Mouse (Mus musculus): ENCODE measurements at regions not wholly inside any gene's neighbourhood (a gene's known extent, or its start where the extent isn't known, plus 50 kb on each side); places are given as distances from the start of the nearest gene placed in this dataset.

DNA sequence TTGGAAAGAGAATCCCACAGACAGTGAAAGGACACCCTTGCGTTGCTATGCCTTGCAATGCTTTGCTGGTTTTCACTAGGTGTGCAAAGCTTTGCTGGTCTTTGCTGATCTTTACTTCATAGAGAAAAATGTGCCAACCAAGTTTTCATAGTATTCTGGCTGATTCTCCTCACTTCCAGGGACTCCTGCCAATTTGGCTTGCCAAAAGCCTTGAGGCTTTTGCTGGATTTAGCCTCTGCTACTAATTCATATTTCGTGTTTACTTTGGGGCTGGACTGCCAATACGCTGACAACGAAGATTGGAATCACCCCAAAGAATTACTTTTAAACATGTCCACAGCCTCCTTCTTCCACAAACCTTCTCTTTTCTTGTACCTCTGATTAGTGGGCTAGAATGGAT lies 162.2 kb upstream of the Ednrb start:
- DNase-seq: no peak

DNA sequence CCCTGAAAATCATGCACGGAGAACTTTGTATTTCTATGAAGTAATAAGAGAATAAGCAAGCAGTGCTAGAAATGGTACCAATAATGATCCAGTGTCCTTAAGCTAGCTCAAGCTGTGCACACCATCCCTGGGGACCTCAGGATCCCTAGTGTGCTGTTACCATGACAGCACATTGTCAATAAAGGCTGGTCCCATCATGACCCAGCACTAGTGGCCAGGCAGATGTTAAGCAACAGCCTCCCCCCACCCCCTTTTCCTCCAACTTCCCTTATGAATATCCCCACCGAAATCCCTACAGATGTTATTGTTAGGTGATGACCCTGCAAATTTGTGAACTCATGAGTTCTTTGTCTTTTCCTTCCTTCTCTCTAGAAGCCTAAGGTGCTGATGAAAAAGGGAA lies 160.9 kb upstream of the Ednrb start:
- DNase-seq: no peak

DNA sequence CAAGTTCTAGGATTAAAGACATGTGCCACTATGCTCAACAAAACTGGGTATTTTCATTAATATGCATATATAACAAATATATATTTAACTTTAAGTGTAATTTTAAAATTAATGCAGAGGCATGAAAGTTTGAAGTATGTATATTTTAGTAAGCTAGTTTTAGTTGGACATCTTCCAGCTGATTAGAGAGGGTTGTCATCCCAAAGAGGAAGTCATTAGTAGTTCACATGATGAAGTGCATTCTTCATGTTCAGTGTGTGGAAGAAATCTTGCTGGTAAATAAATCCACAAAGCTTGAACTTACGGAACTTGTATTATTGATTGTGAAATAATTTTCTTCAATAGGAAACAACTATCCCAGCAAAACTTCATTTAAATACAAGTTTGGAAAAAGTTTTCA lies 158.2 kb upstream of the Ednrb start:
- no peak for DNase-seq

DNA sequence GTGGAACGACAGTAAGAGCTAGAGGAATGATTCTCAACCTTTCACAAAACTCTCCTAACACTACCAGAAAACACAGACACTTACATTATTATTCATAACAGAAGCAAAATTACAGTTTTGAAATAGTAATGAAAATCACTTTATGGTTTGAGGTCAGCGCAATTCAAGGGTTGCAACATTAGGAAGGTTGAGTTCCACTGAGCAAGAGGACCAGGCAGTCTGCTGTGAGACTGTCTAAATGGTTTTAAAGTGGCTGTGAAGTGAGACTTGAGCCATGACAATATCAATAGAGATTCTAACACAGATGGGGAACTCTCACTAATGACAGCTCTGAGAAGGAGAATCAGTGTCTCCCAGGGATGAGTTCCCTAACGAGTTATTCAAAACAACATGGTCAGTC lies 146.2 kb upstream of the Ednrb start:
- DNase-seq: no peak

DNA sequence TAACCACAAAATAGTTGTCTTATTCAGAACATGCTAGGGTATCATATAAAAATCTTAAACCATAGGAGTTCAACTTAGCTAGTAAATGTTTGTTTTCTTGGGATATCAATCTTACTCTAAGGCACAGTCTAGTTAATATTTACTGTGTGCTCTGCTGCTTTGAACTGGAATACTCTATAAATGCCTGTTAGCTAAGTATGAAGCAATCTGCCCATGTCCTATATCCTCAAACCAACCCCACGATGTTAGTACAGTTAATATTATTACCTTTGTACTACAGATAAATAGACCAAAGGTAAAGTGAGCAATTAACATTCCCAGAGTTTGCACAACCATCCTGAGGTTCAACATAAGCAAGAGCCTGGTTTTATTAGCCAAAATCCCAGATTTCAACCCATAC lies 145.7 kb upstream of the Ednrb start:
- no peak for DNase-seq

GRCm38 (mm10) chr14:103987266-103987665 lies 143.1 kb upstream of the Ednrb start:
- no peak for DNase-seq

- no peak for DNase-seq
Measured at GRCm38 (mm10) chr14:103984349-103984748, 140.1 kb upstream of the Ednrb start.

DNA sequence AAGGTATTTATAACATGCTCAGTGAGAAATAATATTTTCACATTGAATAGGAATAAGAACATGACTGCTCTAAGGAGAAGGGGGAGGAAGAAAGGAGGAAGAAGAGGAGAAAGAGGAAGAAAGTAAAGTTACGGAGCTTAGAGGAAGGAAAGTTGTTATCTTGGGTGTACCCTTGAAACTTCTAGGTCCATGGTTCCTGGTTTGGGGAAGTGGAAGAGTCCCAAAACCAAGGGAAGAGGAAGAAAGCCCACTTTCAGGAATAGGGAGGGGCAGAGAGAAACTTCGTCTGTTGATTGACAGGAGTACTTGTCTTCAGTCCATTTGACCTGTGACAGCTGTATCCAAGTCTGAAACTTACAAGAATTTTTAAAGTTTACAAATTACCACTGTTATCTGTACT lies 134.6 kb upstream of the Ednrb start:
- DNase-seq: no peak

GRCm38 (mm10) chr14:103977769-103978168 lies 133.6 kb upstream of the Ednrb start:
- no peak for DNase-seq

DNA sequence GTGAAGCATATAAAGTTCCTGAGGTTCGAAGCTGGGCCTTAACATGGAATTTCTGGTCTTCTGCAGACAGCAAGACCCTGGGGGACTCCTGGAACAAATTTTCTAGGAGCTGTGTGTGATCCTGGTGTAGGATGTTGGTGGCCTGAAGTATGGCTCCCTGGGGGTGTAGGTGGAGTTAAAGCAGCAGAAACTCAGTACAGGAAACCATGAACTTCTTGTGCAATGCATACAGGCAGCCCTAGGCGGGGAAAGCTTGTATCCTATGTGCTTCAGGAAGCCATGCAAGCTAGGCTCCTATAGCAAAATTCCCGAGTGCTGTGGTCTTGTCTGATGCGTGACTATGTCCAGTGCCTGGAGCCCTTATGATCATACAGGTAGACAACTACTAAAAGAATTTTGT lies 129.8 kb upstream of the Ednrb start:
- DNase-seq: no peak

- no peak for DNase-seq
Measured at GRCm38 (mm10) chr14:103973111-103973510, 128.9 kb upstream of the Ednrb start.

DNA sequence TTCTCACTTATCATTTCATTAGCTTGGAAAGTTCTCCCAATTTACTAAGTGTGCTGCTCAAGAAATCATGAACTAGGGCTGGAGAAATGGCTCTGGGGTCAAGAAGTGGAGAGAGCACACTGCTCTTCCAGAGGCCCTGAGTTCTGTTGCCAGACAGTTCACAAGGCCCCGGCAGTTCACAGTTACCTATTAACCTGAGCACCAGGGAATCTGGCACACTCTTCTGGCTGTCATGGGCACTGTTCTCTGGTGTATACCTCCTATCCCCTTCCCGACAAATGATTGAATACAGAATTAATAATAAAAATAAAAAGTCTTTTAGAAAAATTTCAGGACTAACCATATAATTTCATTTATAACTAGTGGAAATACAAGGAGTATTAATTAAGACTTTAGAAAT lies 125.1 kb upstream of the Ednrb start:
- no peak for DNase-seq

- no peak for DNase-seq
Measured at GRCm38 (mm10) chr14:103966293-103966692, 122.1 kb upstream of the Ednrb start.

DNA sequence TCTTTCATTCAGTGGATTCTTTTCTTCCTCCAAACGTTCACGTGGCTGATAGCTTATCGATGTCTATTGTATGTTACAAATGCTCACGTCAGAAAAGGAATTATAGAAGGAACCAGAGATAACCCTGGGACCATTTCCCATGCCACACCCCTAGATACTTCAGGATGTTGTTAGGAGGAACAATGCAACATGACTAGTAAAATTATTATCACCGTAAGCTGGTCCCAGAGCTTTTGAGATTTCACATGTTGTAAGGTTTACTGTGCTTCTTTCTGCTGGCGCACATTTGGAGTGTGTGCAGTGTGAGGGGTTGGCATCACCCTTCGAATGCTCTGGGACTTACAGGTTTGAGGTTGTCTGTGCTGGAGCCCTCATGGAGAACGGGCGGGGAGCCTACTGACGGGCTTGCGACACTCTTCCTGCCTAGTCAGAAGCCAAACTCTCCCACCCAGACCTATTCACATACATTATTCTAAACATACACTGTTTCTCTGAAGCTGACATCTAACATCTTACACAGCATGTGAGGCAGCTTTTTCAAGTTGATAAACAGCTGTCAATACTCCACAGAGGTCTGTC lies 118.2 kb upstream of the Ednrb start:
- no peak for DNase-seq

GRCm38 (mm10) chr14:103951899-103952298 lies 107.7 kb upstream of the Ednrb start:
- DNase-seq: no peak

- DNase-seq: no peak
Measured at GRCm38 (mm10) chr14:103949950-103950349, 105.7 kb upstream of the Ednrb start.

- DNase-seq: no peak
Measured at GRCm38 (mm10) chr14:103948026-103948777, 104.0 kb upstream of the Ednrb start.

DNA sequence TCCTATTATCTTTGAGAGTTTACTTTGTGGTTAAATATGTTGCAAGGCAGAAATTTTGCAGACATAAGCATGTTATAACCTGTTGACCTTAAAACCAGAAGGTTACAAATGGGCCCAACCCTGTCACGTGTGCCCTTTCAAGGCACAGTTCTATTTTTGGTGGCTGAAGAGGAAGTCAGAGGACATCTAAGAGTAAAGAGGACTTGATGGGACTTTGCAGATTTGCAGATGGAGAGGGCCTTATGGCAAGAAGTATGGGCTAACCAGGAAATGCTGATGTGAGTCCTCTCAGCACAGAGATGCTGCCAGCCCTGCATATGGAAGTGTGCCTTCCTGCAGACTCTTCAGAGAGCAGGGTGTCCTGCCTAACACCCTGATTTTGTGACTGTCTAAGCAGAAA lies 101.6 kb upstream of the Ednrb start:
- DNase-seq: no peak

DNA sequence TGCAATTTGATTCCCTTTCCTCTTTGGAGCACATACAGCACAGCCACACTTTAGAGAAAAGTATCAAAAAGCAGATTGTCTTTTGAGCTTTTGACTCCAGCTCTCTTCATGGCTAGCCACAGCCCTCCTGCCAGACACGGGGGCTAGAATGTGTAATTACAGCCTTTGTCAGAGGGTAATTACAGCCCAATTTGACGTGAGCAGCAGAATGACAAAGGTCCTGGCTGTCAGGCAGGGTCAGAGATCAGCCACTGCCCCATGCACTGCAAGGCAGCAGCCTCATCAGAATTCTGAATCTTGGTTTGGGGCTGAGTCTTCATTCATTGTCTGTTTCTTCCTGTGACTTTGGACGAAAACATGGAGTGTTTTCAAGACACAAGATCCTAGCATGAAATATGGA lies 95.7 kb upstream of the Ednrb start:
- no peak for DNase-seq

DNA sequence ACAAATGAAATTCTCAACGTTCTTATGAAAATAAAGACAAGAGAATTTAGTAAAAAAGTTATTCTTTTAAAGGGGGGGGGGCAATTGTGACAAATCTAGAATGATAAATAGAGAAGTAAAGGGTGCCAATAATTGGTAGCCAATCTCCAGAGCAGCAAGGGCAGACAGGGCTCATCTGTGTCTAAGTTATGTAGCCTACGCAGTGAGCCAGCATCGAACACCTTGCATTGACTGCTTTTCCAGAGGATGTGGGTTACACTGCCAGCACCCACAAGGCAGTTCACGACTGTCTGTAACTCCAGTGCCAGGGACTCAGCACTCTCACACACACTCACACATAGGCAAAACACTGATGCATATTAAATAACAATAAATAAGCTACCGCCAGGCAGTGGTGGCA lies 94.7 kb upstream of the Ednrb start:
- no peak for DNase-seq

- DNase-seq: no peak
Measured at GRCm38 (mm10) chr14:103938201-103938600, 94.0 kb upstream of the Ednrb start.

DNA sequence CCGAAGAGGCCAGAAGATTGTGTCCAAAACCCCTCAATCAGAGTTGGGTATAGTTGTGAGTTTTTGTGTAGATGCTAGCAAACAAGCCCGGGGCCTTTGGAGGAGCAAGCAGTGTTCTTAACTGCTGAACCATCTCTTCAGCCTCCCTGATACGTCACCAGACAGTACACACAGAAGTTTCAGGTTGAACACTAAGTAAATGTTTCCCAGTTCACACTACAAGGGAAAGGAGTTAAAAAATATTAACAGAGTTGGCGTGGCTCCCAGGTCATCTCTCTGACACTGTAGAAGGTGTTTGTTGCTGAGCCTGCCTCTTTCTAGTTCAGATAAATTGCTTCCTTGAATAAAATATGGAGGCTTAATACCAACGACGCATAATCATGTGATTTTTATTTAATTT lies 93.5 kb upstream of the Ednrb start:
- no peak for DNase-seq

GRCm38 (mm10) chr14:103933813-103934212 lies 89.6 kb upstream of the Ednrb start:
- no peak for DNase-seq

DNA sequence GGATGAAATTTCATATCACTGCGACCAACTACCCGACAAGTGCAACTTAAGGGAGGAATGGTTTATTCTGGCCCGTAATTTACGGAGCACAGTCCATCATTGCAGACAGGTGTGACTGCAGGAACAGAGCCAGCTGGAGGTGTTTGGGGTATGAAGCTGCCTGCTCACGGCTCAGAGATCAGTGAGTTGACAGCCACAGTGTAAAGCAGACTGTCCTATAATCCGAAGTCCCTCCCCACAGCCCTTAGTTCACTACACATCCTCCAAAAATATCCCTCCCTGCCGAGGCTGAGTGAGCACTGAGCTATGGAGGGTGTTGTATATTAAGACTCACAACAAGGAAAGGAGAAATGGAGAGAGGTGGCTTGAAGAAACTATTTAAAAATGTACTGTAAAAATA lies 88.0 kb upstream of the Ednrb start:
- no peak for DNase-seq

GRCm38 (mm10) chr14:103929734-103930364 lies 85.6 kb upstream of the Ednrb start:
- no peak for DNase-seq
